Mouse (Mus musculus) liver, postnatal 0 days (tissue): ENCODE data around the gene Golph3. TPM values are rescaled to one million over a fixed set of nuclear protein-coding genes. Genes with fewer than 3 reads are reported as not detected.
A peak's percentile ranks its signal among the peaks of the same experiment; 100 is the strongest.

Experiments
- ATAC-seq: fragments of 200-750 bp; cut with Nextera tagmentation; 2 replicates; pipeline ENCODE4 v1.8.0; 2017; ENCODE audit warnings: mild to moderate bottlenecking, moderate library complexity
- DNase-seq: peaks from one replicate; pipeline ENCODE4 v3.0.0-alpha.2; 2016
- H3K27ac ChIP-seq: fragments of 300-500 bp; sonication (generic); 2 replicates; pipeline ENCODE4 v1.5.1; 2014; ENCODE audit warnings: antibody characterized with exemption, moderate library complexity, mild to moderate bottlenecking, low read depth
- H3K27me3 ChIP-seq: fragments of 300-500 bp; sonication (generic); 2 replicates; pipeline ENCODE4 v1.6.1; 2014; ENCODE audit warnings: low read length, control low read depth, mixed read lengths; ENCODE audit not compliant: insufficient read depth
- H3K36me3 ChIP-seq: fragments of 300-500 bp; sonication (generic); replicated peaks from 2 replicates; pipeline ENCODE4 v1.6.1; 2014; ENCODE audit warnings: mild to moderate bottlenecking, control low read depth, low read length, moderate library complexity, mixed read lengths; ENCODE audit not compliant: insufficient read depth
- H3K4me1 ChIP-seq: fragments of 300-500 bp; sonication (generic); 2 replicates; pipeline ENCODE4 v1.6.1; 2014; ENCODE audit warnings: antibody characterized with exemption, mild to moderate bottlenecking, control low read depth; ENCODE audit not compliant: insufficient read depth
- H3K4me2 ChIP-seq: fragments of 300-500 bp; sonication (generic); 2 replicates; pipeline ENCODE4 v1.6.1; 2014; ENCODE audit warnings: low read depth, mild to moderate bottlenecking, low read length, moderate library complexity, mixed read lengths
- H3K4me3 ChIP-seq: fragments of 300-500 bp; sonication (generic); 2 replicates; pipeline ENCODE4 v1.5.1; 2014; ENCODE audit warnings: low read depth, low read length
- H3K9ac ChIP-seq: fragments of 300-500 bp; sonication (generic); replicated peaks from 2 replicates; pipeline ENCODE4 v1.6.1; 2014; ENCODE audit warnings: mild to moderate bottlenecking, moderate library complexity
- H3K9me3 ChIP-seq: fragments of 300-500 bp; sonication (generic); 2 replicates; pipeline ENCODE4 v1.6.1; 2016; ENCODE audit warnings: mild to moderate bottlenecking, control low read depth, low read length, mixed read lengths
- CTCF ChIP-seq: sonication (generic); IDR thresholded peaks from 2 replicates; pipeline ENCODE4 v1.5.1; 2016; ENCODE audit warnings: antibody characterized with exemption, low read depth
- EP300 ChIP-seq: IDR thresholded peaks from 2 replicates; pipeline ENCODE4 v1.6.1; 2016; ENCODE audit warnings: antibody characterized with exemption, low read depth, mild to moderate bottlenecking
- WGBS: fragments of 180-500 bp; shearing (Covaris S2); extraction: QIAGEN DNeasy Blood & Tissue Kit; methylation state at CpG from one replicate; pipeline ENCODE4 v1.1.7; 2014; ENCODE audit not compliant: insufficient replicate concordance; 5-methylcytosine and 5-hydroxymethylcytosine counted together
- polyA plus RNA-seq: library from polyadenylated mRNA; unstranded; fragments of >200 nt; fragmentation: Nextera tagmentation; extraction: Ambion mirVana; gene quantifications from 2 replicates; pipeline ENCODE4 v1.2.1, GENCODE M21; 2015

Gene Golph3
- polyA plus RNA-seq, 1 experiment from 2014 or later: 35.8 TPM

DNA sequence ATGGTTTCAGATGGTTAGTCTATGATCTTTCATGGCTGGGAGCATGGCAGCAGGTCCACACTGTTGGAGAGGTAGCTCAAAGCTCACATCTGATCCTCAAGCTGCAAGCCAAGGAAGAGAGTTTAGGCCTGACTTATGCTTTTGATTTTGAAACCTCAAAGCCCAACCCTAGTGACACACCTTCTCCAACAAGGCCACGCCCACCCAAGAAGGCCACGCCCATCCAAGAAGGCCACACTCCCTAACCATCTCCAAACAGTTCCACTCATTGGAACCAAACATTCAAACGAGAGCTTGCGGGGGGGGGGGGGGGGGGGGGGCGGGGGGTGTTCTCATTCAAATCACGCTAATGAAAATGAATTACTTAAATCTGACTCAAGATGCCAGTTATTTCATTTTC is 19.5 kb upstream of the Golph3 start:
- Histone ChIP-seq H3K4me1 (peaks cover 5% of the 10 kb centered on the region), H3K4me2 (no peak overlapping the region), H3K27ac (no peak overlapping the region), H3K9me3 (no peaks in the 10 kb centered on the region), H3K4me3 (no peak overlapping the region), H3K36me3 (no peaks in the 10 kb centered on the region), H3K27me3 (no peaks in the 10 kb centered on the region), H3K9ac (no peak overlapping the region)
- TF ChIP-seq EP300 (no peak), CTCF (no peak)
- ATAC-seq (no peak), DNase-seq (peak; percentile 26)
- 65% methylated on average over 5 of the region's 6 CpGs for WGBS

DNA sequence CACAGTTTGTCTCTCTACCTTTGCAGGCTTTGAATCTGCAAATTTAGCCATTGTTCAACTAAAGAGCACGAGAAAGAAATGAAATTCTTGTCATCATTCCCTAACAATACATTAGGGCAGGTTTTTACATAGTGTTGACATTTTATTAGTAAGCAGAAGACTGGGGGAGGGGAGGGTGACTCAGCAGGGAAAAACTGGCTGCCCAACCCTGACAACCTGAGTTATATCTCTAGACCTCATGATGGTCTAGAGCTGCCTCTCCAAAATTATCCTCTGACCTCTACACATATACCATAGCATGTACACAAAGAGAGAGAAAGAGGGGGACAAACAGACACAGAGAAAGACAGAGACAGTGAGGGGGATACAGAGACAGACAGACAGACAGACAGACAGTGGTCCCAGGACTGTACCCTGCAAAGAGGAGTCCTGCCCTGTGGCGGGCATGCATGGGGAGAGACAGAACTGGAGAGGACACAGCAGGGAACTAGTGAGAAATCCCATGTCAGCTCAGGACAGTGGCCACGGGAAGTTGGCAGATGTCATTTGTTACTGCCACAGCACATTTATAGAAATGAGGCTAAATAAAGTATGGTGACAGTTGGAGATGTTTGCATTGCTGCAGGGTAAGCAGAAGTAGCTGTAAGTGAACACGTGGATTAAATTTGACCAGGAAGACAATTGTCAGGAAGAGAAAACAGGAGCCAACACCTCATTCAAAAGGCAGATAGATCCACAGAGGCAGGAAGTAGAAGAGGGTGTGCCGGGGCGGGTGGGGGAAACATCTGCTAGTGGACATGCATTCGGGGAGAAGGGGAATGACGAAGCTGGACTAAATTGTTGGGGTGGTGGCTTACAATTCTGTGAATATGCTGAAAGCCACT is 14.8 kb upstream of the Golph3 start:
- peak; percentile 28 for DNase-seq
- peak; percentile 68 for ATAC-seq
- H3K4me2 ChIP-seq: peak overlapping the region; percentile 40
- H3K4me3 ChIP-seq: no peak overlapping the region
- H3K27ac ChIP-seq: peak overlapping the region; percentile 34; the same call in 1 of the 2 replicates
- H3K9me3 ChIP-seq: no peaks in the 10 kb centered on the region
- TF ChIP-seq EP300 (no peak), CTCF (no peak)
- whole genome bisulfite sequencing: 26% methylated on average over 8 of the region's 8 CpGs
- no peak overlapping the region for H3K9ac ChIP-seq
- H3K4me1 ChIP-seq: peaks cover 11% of the 10 kb centered on the region
- no peaks in the 10 kb centered on the region for H3K27me3 ChIP-seq
- no peaks in the 10 kb centered on the region for H3K36me3 ChIP-seq

DNA sequence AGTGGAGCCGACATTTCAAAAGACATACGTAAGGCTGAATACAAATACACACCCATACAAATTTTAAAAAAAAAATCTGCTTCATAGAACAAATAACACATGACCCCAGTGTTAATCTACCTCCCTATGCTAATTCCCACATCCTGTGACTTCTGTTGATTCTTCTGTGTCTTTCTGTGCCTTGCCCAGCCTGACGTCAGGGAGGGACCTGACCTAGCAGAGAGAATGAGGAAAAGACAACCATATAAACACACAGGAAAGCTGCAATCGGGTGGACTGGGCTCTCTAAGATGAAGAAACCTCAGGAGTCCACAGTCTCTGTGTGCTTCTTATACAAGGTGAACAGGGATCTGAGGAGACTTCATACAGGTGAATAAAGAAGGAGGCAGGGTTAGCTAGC is 14.1 kb upstream of the Golph3 start:
- no peak overlapping the region for H3K4me3 ChIP-seq
- H3K9ac ChIP-seq: no peak overlapping the region
- H3K36me3 ChIP-seq: no peaks in the 10 kb centered on the region
- no peak overlapping the region for H3K27ac ChIP-seq
- TF ChIP-seq EP300 (no peak), CTCF (no peak)
- ATAC-seq (no peak), DNase-seq (no peak)
- H3K4me2 ChIP-seq: peak overlapping the region; percentile 40; the same call in 1 of the 2 replicates
- H3K4me1 ChIP-seq: peaks cover 11% of the 10 kb centered on the region
- H3K9me3 ChIP-seq: no peaks in the 10 kb centered on the region
- 50% methylated on average over 4 of the region's 4 CpGs for WGBS
- H3K27me3 ChIP-seq: no peaks in the 10 kb centered on the region

DNA sequence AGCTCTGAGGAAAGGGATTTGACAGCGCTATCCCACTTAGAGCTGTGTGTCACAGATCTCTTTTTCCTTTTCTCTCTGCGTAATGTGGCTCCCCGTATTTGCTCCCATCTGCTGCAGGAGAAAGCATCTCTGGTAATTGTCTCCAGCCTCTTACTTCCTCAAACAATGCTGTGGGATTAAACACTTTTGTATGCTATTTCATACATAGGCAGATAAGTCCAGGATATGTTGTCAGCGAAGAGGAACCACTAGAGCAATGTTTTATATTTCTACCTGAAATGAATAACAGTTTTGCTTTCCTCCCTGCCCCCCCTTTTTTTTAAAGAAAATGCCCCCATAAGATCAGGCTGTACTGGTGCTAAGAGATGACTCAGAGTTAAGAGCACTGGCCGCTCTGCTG is 12.7 kb upstream of the Golph3 start:
- Histone ChIP-seq H3K4me2 (no peak overlapping the region), H3K27me3 (no peaks in the 10 kb centered on the region), H3K9me3 (no peaks in the 10 kb centered on the region), H3K27ac (no peak overlapping the region), H3K4me3 (no peak overlapping the region), H3K9ac (no peak overlapping the region), H3K36me3 (no peaks in the 10 kb centered on the region), H3K4me1 (peaks cover 11% of the 10 kb centered on the region)
- no peak for DNase-seq
- WGBS: 84% methylated on average over 5 of the region's 5 CpGs
- ATAC-seq: no peak
- TF ChIP-seq CTCF (no peak), EP300 (no peak)

DNA sequence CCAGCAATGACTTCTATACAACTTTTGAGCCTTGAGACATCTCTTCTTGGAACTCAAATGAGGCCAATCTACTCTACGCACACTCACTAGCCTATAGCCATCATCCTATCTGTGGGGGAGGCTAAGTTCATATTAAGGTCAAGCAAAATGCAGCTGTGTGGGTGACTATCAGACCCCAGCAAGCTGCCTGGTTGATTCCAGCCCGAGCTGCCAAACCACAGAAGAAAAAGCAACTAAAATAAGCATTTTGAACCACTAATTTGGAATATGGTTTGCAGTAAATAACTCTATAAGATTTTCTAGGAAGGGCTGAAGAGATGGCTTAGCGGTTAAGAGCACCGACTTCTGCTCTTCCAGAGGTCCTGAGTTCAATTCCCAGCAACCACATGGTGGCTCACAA is 10.6 kb upstream of the Golph3 start:
- Histone ChIP-seq H3K36me3 (no peaks in the 10 kb centered on the region), H3K9me3 (no peaks in the 10 kb centered on the region), H3K4me3 (no peak overlapping the region), H3K4me2 (no peak overlapping the region), H3K4me1 (peaks cover 11% of the 10 kb centered on the region), H3K27ac (no peak overlapping the region), H3K9ac (no peak overlapping the region), H3K27me3 (no peaks in the 10 kb centered on the region)
- ATAC-seq (no peak), DNase-seq (no peak)
- TF ChIP-seq CTCF (no peak), EP300 (no peak)
- 61% methylated on average over 4 of the region's 4 CpGs for WGBS

DNA sequence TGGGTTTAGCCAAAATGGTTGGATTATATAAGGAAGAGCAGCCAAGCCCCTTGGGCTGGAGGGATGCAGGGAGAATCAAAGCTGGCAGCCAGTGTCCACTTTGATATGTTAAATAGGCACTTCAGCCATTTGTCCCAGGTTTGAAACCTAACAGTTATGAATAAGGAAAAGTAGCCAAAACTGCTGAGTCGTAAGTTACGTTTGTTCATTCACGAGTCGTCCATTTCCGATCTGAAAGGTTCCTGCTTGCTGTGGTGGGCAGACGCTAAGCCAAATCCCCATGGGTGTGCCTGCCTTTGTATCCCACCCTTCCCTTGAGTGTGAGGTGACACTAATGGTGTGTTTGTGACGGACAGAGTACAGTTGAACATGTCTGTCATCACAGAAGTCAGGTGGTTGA is 9.8 kb upstream of the Golph3 start:
- DNase-seq: no peak
- no peak overlapping the region for H3K4me2 ChIP-seq
- 70% methylated on average over 7 of the region's 7 CpGs for WGBS
- H3K4me3 ChIP-seq: no peak overlapping the region
- H3K27ac ChIP-seq: no peak overlapping the region
- no peak for TF ChIP-seq CTCF
- TF ChIP-seq EP300: no peak
- no peak overlapping the region for H3K9ac ChIP-seq
- no peak for ATAC-seq
- H3K36me3 ChIP-seq: no peaks in the 10 kb centered on the region
- H3K4me1 ChIP-seq: peaks cover 8% of the 10 kb centered on the region
- H3K27me3 ChIP-seq: no peaks in the 10 kb centered on the region
- H3K9me3 ChIP-seq: no peaks in the 10 kb centered on the region
